Mouse (Mus musculus) hindlimb bud, embryonic 11.5 days (tissue): ENCODE measurements around the gene Nt5dc3.

ENCODE experiments used
- DNase-seq: peaks from one replicate; pipeline ENCODE4 v3.0.0-alpha.2; 2012; ENCODE audit warnings: low read depth, low spot score; ENCODE audit errors: extremely low spot score

The Nt5dc3 gene

GRCm38 (mm10) chr10:86810612-86811011 is 31.8 kb downstream of the Nt5dc3 start:
- no peak for DNase-seq

- no peak for DNase-seq
These were observed 35.7 kb downstream of the Nt5dc3 start for GRCm38 (mm10) chr10:86814292-86815131.

DNA sequence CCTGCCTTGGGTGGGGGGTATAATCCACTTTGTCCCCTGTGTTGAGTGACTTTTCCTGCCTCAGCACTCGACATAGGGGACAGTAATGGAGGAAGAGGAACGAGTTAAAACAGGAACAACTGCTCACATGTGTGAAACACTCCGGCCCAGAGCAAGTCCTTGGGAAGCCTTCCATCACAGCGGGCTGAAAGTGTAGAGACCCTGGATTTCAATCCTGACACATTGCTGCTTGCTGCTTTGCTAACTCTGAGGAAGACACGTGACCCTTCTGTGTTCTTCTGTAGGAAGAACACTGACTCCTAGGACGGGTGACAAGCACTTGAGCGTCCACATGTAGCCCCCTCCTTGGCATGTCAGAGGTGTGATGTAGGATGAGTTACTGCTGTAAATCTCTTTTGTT is 36.3 kb downstream of the Nt5dc3 start:
- no peak for DNase-seq

DNA sequence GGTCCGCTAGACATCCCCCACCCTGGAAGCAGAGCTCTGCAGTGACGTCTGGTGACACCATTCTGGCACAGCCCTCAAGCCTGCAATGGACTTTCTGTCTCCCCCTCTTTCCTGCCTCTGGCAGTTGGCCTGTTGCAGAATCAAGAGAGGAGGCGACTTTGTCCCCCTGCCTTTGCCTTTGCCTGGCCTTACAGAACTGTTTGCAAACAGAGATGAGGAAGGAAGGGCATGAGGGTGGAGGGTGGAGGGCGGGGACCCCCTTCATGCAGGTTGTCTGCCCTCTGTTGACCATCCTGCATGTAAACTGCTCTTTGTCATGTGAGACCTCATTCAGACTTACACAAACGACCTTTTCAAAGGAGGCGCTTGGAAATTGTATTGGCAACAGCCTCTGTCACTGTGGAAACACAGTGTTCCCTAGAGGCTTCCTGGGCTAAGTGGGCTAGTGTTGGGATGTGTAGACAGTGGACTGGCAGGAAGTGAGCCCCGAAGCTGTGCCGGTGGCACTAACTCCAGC is 40.9 kb downstream of the Nt5dc3 start:
- no peak for DNase-seq

GRCm38 (mm10) chr10:86821014-86821413 is 42.2 kb downstream of the Nt5dc3 start:
- DNase-seq: no peak

GRCm38 (mm10) chr10:86824093-86824492 is 45.3 kb downstream of the Nt5dc3 start:
- no peak for DNase-seq

- DNase-seq: no peak
These were observed 46.1 kb downstream of the Nt5dc3 start for GRCm38 (mm10) chr10:86824871-86825270.

GRCm38 (mm10) chr10:86825871-86826522 is 47.2 kb downstream of the Nt5dc3 start:
- no peak for DNase-seq

DNA sequence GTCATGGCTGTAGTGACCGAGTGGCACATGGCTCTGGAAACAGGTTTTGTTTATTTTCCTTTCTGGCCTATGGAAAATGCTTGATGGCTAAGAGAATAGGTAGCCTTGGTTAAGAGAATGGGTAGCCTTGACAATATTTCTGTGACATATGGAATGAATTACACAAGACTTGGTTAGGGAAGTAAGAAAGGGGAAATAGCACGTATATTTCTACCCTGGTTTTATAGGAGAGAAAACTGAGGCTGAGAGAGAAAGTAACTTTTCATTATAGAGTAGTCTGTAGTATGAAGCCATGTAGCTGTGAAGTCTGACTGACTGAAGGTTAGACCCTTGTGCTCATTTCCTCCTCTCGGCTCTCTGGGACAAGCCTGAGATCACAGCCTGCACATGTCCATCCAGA is 48.1 kb downstream of the Nt5dc3 start:
- DNase-seq: no peak

DNA sequence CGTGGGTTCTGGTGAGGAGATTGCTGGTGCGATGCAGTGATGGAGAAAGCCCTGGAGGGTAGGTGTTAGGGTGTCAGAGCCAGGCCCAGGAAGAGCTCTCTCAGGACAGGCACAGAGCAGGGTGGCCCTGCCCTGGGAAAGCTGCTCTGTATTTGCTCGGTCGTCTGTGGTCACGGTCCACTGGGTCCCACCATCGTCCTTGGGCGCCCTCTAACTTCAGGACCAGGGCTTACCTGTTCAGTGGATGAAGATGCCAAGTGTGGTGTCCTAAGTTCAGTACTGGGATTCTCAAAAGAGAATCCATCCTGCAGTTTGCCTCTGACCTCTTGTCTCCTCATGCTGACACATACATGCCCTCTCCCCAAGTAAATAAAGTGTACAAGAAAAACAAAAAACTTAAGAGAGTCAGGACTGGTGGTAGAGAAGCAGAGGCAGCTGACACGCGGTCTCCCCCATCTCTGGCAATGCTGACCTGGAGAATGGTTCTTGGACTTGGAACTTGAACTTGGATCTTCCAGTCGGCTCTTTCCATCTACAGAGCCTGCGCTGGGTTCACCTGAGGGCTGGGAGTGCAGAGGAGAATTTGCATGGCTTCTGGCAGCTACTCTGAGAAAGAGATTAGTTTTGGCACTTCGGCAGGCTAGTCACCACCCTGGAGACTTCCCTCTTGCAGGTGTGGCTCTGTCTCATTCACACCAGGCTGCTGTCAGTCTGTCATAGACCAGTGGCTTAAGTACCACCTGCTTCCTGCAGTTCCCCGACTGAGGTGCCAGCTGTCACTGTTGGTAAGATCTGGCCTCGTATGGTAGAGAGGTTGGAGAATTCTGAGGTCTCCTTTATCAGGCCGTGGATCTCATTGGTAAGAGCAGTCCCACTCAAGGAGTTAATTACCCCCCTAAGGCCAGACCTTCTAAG is 49.7 kb downstream of the Nt5dc3 start:
- DNase-seq: no peak

GRCm38 (mm10) chr10:86829515-86829914 is 50.7 kb downstream of the Nt5dc3 start:
- DNase-seq: no peak

GRCm38 (mm10) chr10:86836784-86837183 is 58.0 kb downstream of the Nt5dc3 start:
- DNase-seq: no peak

DNA sequence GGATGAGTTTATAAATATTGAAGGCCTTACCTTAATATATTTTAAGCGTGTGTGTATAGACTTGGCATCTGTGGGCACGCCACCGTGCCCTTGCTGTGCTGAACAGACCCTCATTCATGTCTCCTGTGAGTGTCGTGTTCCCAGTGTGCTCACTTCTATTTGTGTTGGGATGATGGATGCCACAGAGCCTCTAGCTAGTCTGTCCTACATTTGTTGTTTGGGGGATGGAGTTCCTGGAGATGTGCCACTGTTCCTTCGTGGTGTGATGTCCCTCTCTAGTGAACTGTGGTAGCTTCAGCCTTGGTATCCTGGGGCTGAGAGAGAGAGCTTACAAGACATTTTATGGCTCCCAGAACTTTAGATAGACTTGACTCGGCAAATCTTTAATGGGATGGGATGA is 60.0 kb downstream of the Nt5dc3 start:
- no peak for DNase-seq

DNA sequence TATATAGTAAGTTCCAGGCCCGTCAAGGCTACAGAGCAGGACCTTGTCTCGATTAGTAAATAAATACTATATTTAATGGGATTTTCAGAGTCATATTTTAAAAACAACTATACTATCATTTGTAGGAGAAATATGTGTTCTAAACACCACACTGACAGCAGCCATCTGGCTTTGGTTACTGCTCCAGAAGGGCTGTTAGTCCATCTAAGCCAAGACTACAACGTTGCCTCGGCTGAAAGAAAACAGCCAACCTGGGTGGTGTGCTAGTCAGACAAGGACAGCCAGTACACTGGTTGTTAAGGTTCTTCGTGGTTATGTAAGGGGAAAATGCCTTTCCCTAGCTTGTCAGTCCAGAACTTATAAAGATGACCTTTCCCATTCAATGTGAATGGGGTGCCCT is 63.9 kb downstream of the Nt5dc3 start:
- no peak for DNase-seq

GRCm38 (mm10) chr10:86846926-86847467 is 68.2 kb downstream of the Nt5dc3 start:
- DNase-seq: no peak

DNA sequence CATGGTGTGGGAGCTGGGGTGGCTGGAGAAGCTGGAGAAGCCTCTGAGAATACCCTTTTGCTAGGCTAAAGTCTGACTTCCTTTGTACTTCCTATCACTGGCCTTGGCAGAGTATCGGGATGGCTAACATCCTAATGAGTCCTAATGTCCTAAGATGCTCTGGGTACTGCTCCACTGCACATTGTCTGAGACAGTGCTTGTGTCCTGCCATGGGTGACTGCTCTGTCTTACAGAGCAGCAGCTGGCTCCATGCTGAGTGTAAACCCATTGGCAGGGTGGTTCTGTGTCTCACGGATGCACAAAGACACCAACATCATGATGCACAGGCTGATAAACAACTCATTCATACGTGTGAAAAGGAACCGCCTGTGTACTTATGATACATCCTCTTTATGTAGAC is 70.3 kb downstream of the Nt5dc3 start:
- no peak for DNase-seq

DNA sequence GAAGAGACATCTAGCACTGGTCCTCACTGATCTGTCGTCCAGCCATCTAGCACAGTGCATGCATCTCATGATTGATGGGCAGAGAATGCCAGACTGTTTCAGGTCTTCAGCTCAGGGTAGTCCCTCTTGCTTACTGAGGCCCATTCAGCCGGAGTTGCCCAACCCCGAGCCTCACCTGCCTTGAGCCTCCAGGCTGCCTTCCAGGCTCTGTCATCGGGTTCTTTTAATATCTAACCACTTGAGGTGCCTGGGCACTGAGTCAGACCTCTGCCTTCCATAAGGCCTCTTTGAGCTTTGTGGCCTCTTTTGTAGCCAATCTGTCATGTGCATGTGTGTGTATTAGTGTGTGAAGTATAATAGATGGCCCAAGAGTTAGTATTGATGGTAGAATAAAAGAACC is 70.7 kb downstream of the Nt5dc3 start:
- no peak for DNase-seq

DNA sequence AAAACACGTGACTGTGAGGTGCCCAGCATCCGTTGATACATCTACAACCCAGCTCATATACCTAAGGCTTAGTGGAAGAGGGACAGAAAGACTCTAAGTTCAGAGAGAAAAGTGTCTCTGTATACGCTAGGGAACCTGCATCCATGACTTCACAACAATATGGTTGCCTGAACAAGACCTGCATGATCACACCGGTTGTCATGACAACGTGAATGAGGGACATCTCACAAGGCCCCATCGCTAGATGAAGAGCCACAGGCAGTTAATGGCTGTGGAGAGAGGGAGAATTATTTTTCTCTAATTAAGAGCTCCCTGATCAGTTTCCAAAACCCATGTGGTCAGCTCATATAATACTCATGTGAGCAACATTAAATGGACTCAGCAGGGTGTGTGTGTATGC is 73.4 kb downstream of the Nt5dc3 start:
- no peak for DNase-seq

GRCm38 (mm10) chr10:86853433-86853832 is 74.6 kb downstream of the Nt5dc3 start:
- no peak for DNase-seq

DNA sequence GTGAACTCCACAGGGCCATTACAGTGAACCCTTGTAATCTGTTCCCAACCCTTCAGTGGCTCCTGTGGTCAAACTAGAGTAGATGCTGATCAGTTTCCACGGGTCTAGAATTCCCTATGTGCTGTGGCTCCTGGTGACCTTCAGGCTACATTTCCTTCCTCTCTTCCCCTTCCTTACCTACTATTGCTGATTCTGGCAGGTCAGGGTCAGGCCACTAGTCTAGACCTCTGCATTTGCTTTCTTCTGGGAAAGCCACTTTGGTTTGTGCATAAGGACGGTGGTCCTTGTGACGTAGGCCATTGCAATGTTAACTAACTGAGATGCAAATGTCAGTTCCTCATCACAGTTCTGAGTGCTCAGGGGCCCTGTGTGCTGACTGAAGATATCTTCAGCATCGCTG is 81.6 kb downstream of the Nt5dc3 start:
- no peak for DNase-seq

DNA sequence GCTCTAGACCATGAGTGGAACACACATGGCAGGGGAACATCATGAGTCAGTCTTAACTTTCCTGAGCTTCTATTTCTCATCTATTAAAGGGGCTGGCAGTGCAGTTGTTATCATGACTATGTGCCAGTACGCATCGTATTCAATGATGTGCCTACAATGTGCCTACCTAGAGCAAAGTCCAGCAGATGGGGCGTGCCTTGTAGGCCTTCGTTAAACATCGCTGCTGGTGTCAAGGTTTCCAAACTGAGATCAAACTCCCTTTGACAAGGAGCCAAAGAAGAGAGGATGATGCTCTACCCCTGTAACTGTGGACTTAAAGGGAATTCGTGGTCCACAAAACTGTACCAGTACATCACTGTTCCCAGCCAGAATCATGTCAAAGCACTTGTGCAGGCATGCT is 83.7 kb downstream of the Nt5dc3 start:
- no peak for DNase-seq
